In genomic region chr7:74303611-74304300, GRCm38 (mm10) we compare ENCODE assay signal across 10 mouse cellular contexts.
DNase-seq lines count a peak whose midpoint lies in the region; ATAC-seq and TF ChIP-seq lines count a peak whose summit lies in the region.
"Had no signal": no experiment of that assay in that cellular context is flagged by ENCODE, and none has a peak within 500 bp of the region (broad histone marks: within the 10 kb centered on the region; RNA-seq: fewer than 3 reads in every experiment).

No protein-coding gene starts in this region.

- H3K27ac ChIP-seq in kidney, embryonic 16.5 days (ENCODE audit: low read length), result no peak overlapping the region
- peak overlapping the region; percentile 72 for H3K27ac ChIP-seq in forebrain, postnatal 0 days (ENCODE audit: low read depth, low read length)
- peak overlapping the region; percentile 84 for H3K27ac ChIP-seq in midbrain, embryonic 14.5 days (replicated peaks; ENCODE audit: low read depth, low read length)
- no peak overlapping the region for H3K27ac ChIP-seq in intestine, embryonic 15.5 days

- TF ChIP-seq CTCF in forebrain, postnatal 0 days (IDR thresholded peaks at IDR 0.05; ENCODE audit: low read depth), result no peak

- no peaks in the 10 kb centered on the region; the same call in 1 of the 2 replicates for H3K36me3 ChIP-seq in kidney, embryonic 16.5 days (ENCODE audit: insufficient read depth, low read length)
- no peaks in the 10 kb centered on the region; the same call in 1 of the 2 replicates for H3K36me3 ChIP-seq in forebrain, postnatal 0 days (ENCODE audit: insufficient read depth)
- no peaks in the 10 kb centered on the region for H3K36me3 ChIP-seq in midbrain, embryonic 14.5 days (ENCODE audit: control insufficient read depth, insufficient read depth, low read length)
- H3K36me3 ChIP-seq in intestine, embryonic 15.5 days, result no peaks in the 10 kb centered on the region

- no peak for DNase-seq in kidney, postnatal 14 days
- peak; percentile 79 for DNase-seq in brain, adult 2 months (ENCODE audit: low read depth, low spot score)
- DNase-seq in forebrain, postnatal 0 days, result peak; percentile 58
- DNase-seq in midbrain, embryonic 14.5 days, result peak; percentile 74
- no peak for DNase-seq in yolk sac, embryonic 10.5 days (ENCODE audit: low spot score)
- no peak for DNase-seq in cerebellum, adult 18-20 months
- DNase-seq: B cell, adult 2 months; cerebellum, adult 11-12 months had no signal

- H3K4me2 ChIP-seq in kidney, embryonic 16.5 days (replicated peaks; ENCODE audit: low read depth, low read length), result no peak overlapping the region
- peak overlapping the region; percentile 24 for H3K4me2 ChIP-seq in forebrain, postnatal 0 days (ENCODE audit: low read depth)
- H3K4me2 ChIP-seq in midbrain, embryonic 14.5 days (ENCODE audit: low read length), result peak overlapping the region; percentile 23; the same call in 1 of the 2 replicates
- no peak overlapping the region for H3K4me2 ChIP-seq in intestine, embryonic 15.5 days (replicated peaks)

- no peak for ATAC-seq in kidney, embryonic 16.5 days (ENCODE audit: low FRiP score, low TSS enrichment)
- peak; percentile 89; the same call in 1 of the 2 replicates for ATAC-seq in forebrain, postnatal 0 days
- ATAC-seq in midbrain, embryonic 14.5 days (ENCODE audit: low FRiP score, low TSS enrichment), result peak; percentile 60
- ATAC-seq in intestine, embryonic 15.5 days, result no peak

- H3K27me3 ChIP-seq in kidney, embryonic 16.5 days (ENCODE audit: insufficient read depth, low read length), result no peaks in the 10 kb centered on the region
- no peaks in the 10 kb centered on the region for H3K27me3 ChIP-seq in forebrain, postnatal 0 days (ENCODE audit: insufficient read depth, low read length)
- H3K27me3 ChIP-seq in midbrain, embryonic 14.5 days (ENCODE audit: control insufficient read depth, insufficient read depth, low read length), result no peaks in the 10 kb centered on the region
- H3K27me3 ChIP-seq in intestine, embryonic 15.5 days (replicated peaks), result no peaks in the 10 kb centered on the region

- 0 out of 2 replicates have a peak overlapping the region, but pooled peaks have one; percentile 29 for H3K9ac ChIP-seq in kidney, embryonic 16.5 days (replicated peaks; ENCODE audit: low read length)
- peak overlapping the region; percentile 25; the same call in 1 of the 2 replicates for H3K9ac ChIP-seq in forebrain, postnatal 0 days
- H3K9ac ChIP-seq in midbrain, embryonic 14.5 days (replicated peaks; ENCODE audit: low read length), result no peak overlapping the region; the same call in 1 of the 2 replicates
- no peak overlapping the region for H3K9ac ChIP-seq in intestine, embryonic 15.5 days

- no peaks in the 10 kb centered on the region for H3K9me3 ChIP-seq in kidney, embryonic 16.5 days (ENCODE audit: low read length)
- no peaks in the 10 kb centered on the region for H3K9me3 ChIP-seq in forebrain, postnatal 0 days (ENCODE audit: low read length)
- no peaks in the 10 kb centered on the region for H3K9me3 ChIP-seq in midbrain, embryonic 14.5 days (ENCODE audit: control insufficient read depth, low read length)
- no peaks in the 10 kb centered on the region for H3K9me3 ChIP-seq in intestine, embryonic 15.5 days

- no peak overlapping the region for H3K4me3 ChIP-seq in kidney, embryonic 16.5 days (ENCODE audit: low read length)
- no peak overlapping the region for H3K4me3 ChIP-seq in forebrain, postnatal 0 days (ENCODE audit: low read depth, low read length)
- H3K4me3 ChIP-seq in midbrain, embryonic 14.5 days (replicated peaks; ENCODE audit: low read depth, low read length), result no peak overlapping the region
- H3K4me3 ChIP-seq in intestine, embryonic 15.5 days (replicated peaks), result no peak overlapping the region

- 53% methylated on average over 14 of the region's 14 CpGs for whole genome bisulfite sequencing in kidney, embryonic 16.5 days
- 11% methylated on average over 14 of the region's 14 CpGs for WGBS in forebrain, postnatal 0 days
- WGBS in midbrain, embryonic 14.5 days, result 36% methylated on average over 14 of the region's 14 CpGs
- WGBS in intestine, embryonic 15.5 days, result 75% methylated on average over 14 of the region's 14 CpGs

- H3K4me1 ChIP-seq in kidney, embryonic 16.5 days (ENCODE audit: insufficient read depth, low read length), result peaks cover 10% of the 10 kb centered on the region
- 0 out of 2 replicates have a peak, but pooled peaks cover 10% of the 10 kb centered on the region for H3K4me1 ChIP-seq in forebrain, postnatal 0 days (ENCODE audit: insufficient read depth)
- peaks cover 15% of the 10 kb centered on the region; the same call in 1 of the 2 replicates for H3K4me1 ChIP-seq in midbrain, embryonic 14.5 days (ENCODE audit: control insufficient read depth, insufficient read depth, low read length)
- H3K4me1 ChIP-seq in intestine, embryonic 15.5 days (replicated peaks), result no peaks in the 10 kb centered on the region

Comparison
In these comparisons a context has a peak if more than half of its experiments do, and no peak if none do; other contexts are left out.
1. ATAC-seq: peak in forebrain, postnatal 0 days (single experiment) and midbrain, embryonic 14.5 days (single experiment); none in kidney, embryonic 16.5 days (single experiment) and intestine, embryonic 15.5 days (single experiment).
2. H3K27ac ChIP-seq: peak in forebrain, postnatal 0 days (single experiment) and midbrain, embryonic 14.5 days (single experiment); none in kidney, embryonic 16.5 days (single experiment) and intestine, embryonic 15.5 days (single experiment).
3. H3K4me2 ChIP-seq: peak in forebrain, postnatal 0 days (single experiment) and midbrain, embryonic 14.5 days (single experiment); none in kidney, embryonic 16.5 days (single experiment) and intestine, embryonic 15.5 days (single experiment).
4. H3K9ac ChIP-seq: peak in kidney, embryonic 16.5 days (single experiment) and forebrain, postnatal 0 days (single experiment); none in midbrain, embryonic 14.5 days (single experiment) and intestine, embryonic 15.5 days (single experiment).
5. DNase-seq: peak in brain, adult 2 months (single experiment), forebrain, postnatal 0 days (single experiment) and midbrain, embryonic 14.5 days (single experiment); none in kidney, postnatal 14 days (single experiment), yolk sac, embryonic 10.5 days (single experiment) and cerebellum, adult 18-20 months (0 of 2).